Mouse (Mus musculus) brain, embryonic 14.5 days (tissue): Measurements from ENCODE around the gene Colec11. TPM values are rescaled to one million over a fixed set of nuclear protein-coding genes. Genes with fewer than 3 reads are reported as not detected.
A peak's percentile ranks its signal among the peaks of the same experiment; 100 is the strongest.

Source experiments
- DNase-seq: peaks from one replicate; pipeline ENCODE4 v3.0.0-alpha.2; 2011; ENCODE audit warnings: low read depth
- CTCF ChIP-seq: fragments of 200-500 bp; IDR thresholded peaks from 2 replicates; pipeline ENCODE4 v1.5.1; 2012; ENCODE audit warnings: inconsistent platforms, mild to moderate bottlenecking, moderate library complexity, borderline replicate concordance; ENCODE audit not compliant: insufficient read depth, insufficient read length; ENCODE audit errors: extremely low read depth
- POLR2A ChIP-seq: fragments of 200-500 bp; IDR thresholded peaks from 2 replicates; pipeline ENCODE4 v1.6.1; 2012; ENCODE audit warnings: mild to moderate bottlenecking, inconsistent platforms, borderline replicate concordance; ENCODE audit not compliant: poor library complexity, insufficient read depth, insufficient read length, severe bottlenecking; ENCODE audit errors: extremely low read depth
- polyA plus RNA-seq: library from polyadenylated mRNA; depleted of rRNA; stranded (reverse); fragments of >200 nt; gene quantifications from 2 replicates; pipeline ENCODE4 v1.2.3, GENCODE M21; 2012; rRNA removed

The Colec11 gene
- polyA plus RNA-seq = 0.82 and 0.97 TPM in 2 replicates

DNA sequence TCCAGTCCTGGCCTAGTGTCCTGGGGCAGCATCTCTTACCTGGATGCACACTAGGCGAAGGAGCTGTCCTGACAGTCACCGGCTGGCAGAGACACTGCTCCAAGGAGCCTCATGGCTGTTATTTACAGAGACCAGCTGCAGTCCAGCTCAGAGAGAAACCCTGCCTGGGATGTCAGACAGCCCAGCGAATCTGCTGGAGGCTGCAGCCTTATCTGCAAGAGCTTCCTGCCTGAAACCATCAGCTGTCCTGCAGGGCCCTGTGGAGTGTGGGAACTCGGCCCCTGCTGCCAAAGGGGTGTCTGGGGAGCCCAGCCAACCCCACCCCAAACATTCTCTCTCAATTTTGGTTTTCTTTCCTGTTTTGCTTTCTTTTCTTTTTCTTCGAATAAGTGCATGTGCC is at the start of gene Colec11:
TSS of gene Colec11 (minus strand) at position 183 of the 400 bp plus-strand sequence.
- no peak for TF ChIP-seq CTCF
- TF ChIP-seq POLR2A = no peak
- no peak for DNase-seq

GRCm38 (mm10) chr12:28667287-28667686 is 44.1 kb upstream of the Colec11 start:
- TF ChIP-seq POLR2A = no peak
- no peak for TF ChIP-seq CTCF
- peak; percentile 21 for DNase-seq

GRCm38 (mm10) chr12:28666734-28667133 is 43.6 kb upstream of the Colec11 start:
- TF ChIP-seq CTCF (no peak), POLR2A (no peak)
- no peak for DNase-seq

DNA sequence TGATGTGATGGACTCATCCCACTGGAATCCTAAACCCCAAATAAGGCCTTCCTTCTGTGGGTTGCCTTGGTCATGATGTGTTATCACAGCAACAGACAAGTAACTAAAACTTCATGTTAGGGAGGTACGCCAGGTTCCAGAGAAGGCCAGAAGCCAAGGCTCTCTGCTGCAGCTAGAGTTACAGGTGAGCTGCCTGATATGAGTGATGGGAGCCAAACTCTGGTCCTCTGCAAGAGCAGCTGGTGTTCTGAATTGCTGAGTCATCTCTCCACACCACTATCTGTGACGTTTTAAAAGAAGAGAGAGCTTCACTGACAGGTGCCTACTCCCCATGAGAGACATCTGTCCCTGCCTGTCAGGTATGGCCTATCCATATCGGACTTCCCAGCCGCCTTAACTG is 39.5 kb upstream of the Colec11 start:
- TF ChIP-seq CTCF (no peak), POLR2A (no peak)
- no peak for DNase-seq

- TF ChIP-seq CTCF (no peak), POLR2A (peak; percentile 72)
- DNase-seq = peak; percentile 97
Measured at GRCm38 (mm10) chr12:28649141-28650110, 26.2 kb upstream of the Colec11 start, which contains the start of gene Rnaseh1. Gene Rnaseh1 (plus strand): TSS chr12:28649602.

GRCm38 (mm10) chr12:28638778-28639177 is 15.6 kb upstream of the Colec11 start:
- no peak for DNase-seq
- no peak for TF ChIP-seq POLR2A
- no peak for TF ChIP-seq CTCF

GRCm38 (mm10) chr12:28636543-28636942 is 13.4 kb upstream of the Colec11 start:
- no peak for DNase-seq
- TF ChIP-seq POLR2A = no peak
- TF ChIP-seq CTCF = no peak

- DNase-seq = peak; percentile 98
- TF ChIP-seq POLR2A = 0 out of 2 replicates have a peak, but pooled peaks have one; percentile 69
- TF ChIP-seq CTCF = no peak
Measured at GRCm38 (mm10) chr12:28635535-28636476, 12.6 kb upstream of the Colec11 start, which contains the start of gene Rps7. Gene Rps7 (minus strand): TSS chr12:28635953.

GRCm38 (mm10) chr12:28635058-28635534 is 11.9 kb upstream of the Colec11 start:
- TF ChIP-seq CTCF = no peak
- no peak for DNase-seq

DNA sequence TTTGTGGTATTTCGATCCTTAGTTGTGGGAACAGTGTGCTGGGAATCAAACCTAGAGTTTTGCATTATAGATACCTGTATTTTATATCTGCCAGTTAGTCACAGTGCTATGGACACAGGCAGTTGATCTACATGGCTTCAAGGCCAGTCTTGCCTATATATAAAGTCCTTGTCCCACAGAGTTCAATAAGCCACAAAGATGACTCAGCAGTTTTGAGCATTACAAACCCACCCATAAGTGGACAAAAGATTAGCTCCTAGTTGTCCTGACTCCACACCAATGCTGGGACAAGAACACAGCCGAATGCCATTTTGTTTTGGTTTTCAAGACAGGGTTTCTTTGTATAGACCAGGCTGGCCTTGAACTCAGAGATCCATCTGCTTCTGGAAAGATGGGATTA is 5.3 kb upstream of the Colec11 start:
- no peak for DNase-seq
- no peak for TF ChIP-seq CTCF

GRCm38 (mm10) chr12:28627092-28627491 is 3.9 kb upstream of the Colec11 start:
- DNase-seq = no peak
- TF ChIP-seq CTCF = no peak
- no peak for TF ChIP-seq POLR2A
